Mouse (Mus musculus) lung, postnatal 0 days (tissue): Measurements from ENCODE around the gene Lcn6.

Source experiments
- CTCF ChIP-seq: IDR thresholded peaks from 2 replicates; pipeline ENCODE4 v1.5.1; 2016; ENCODE audit warnings: antibody characterized with exemption, mild to moderate bottlenecking
- EP300 ChIP-seq: IDR thresholded peaks from 2 replicates; pipeline ENCODE4 v1.6.1; 2016; ENCODE audit warnings: antibody characterized with exemption, mild to moderate bottlenecking, control low read depth

DNA sequence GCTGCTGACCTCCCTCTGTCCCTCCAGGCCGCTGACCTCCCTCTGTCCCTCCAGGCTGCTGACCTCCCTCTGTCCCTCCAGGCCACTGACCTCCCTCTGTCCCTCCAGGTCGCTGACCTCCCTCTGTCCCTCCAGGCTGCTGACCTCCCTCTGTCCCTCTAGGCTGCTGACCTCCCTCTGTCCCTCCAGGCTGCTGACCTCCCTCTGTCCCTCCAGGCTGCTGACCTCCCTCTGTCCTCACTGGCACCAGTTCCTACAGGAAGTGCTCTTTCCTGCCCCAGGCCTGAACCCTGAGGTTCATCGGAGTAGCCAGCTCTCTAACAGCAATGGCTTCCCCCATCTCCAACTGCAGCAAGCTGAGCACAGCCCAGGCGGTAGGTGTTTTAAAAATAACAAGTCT is 47.8 kb upstream of the Lcn6 start:
- TF ChIP-seq CTCF = no peak
- TF ChIP-seq EP300 = no peak
